Mouse (Mus musculus) right cerebral cortex, adult 2 months (tissue): ENCODE measurements around the gene Parvb.

Experiments used
- DNase-seq, 2 experiments: peaks; one replicate each; pipeline ENCODE4 v3.0.0; 2021 to 2022; ENCODE audit warnings: low spot score in 2 of 2

Parvb gene

GRCm38 (mm10) chr15:84293590-84293989, 61.7 kb downstream of the Parvb start:
- DNase-seq = no peak

GRCm38 (mm10) chr15:84294391-84294790, 62.5 kb downstream of the Parvb start:
- no peak for DNase-seq

- no peak for DNase-seq
Observed at GRCm38 (mm10) chr15:84295225-84295624, 63.4 kb downstream of the Parvb start.

- no peak for DNase-seq
Observed at GRCm38 (mm10) chr15:84297454-84297853, 65.6 kb downstream of the Parvb start.

GRCm38 (mm10) chr15:84298804-84299370, 67.0 kb downstream of the Parvb start:
- peak; percentile 65 to 70 for DNase-seq

GRCm38 (mm10) chr15:84299662-84300333, 68.0 kb downstream of the Parvb start:
- DNase-seq = no peak

GRCm38 (mm10) chr15:84300591-84300990, 68.7 kb downstream of the Parvb start:
- no peak for DNase-seq

GRCm38 (mm10) chr15:84301026-84301425, 69.2 kb downstream of the Parvb start:
- DNase-seq = peak in 1 of 2 experiments; percentile 49

- DNase-seq = no peak
Observed at GRCm38 (mm10) chr15:84301641-84302420, 70.0 kb downstream of the Parvb start.

- DNase-seq = no peak
Observed at GRCm38 (mm10) chr15:84303264-84303663, 71.4 kb downstream of the Parvb start.

GRCm38 (mm10) chr15:84305333-84305732, 73.5 kb downstream of the Parvb start:
- no peak for DNase-seq

- no peak for DNase-seq
Observed at GRCm38 (mm10) chr15:84310271-84310670, 78.4 kb downstream of the Parvb start.

GRCm38 (mm10) chr15:84311295-84312085, 79.6 kb downstream of the Parvb start:
- DNase-seq = no peak

GRCm38 (mm10) chr15:84312878-84313565, 81.2 kb downstream of the Parvb start:
- DNase-seq = no peak

GRCm38 (mm10) chr15:84313566-84313878, 81.7 kb downstream of the Parvb start:
- no peak for DNase-seq

- DNase-seq = no peak
Observed at GRCm38 (mm10) chr15:84314420-84315080, 82.7 kb downstream of the Parvb start.

- no peak for DNase-seq
Observed at GRCm38 (mm10) chr15:84315276-84316046, 83.6 kb downstream of the Parvb start.

GRCm38 (mm10) chr15:84319393-84319792, 87.5 kb downstream of the Parvb start:
- DNase-seq = no peak

- DNase-seq = no peak
Observed at GRCm38 (mm10) chr15:84321544-84322174, 89.8 kb downstream of the Parvb start.
